Mouse (Mus musculus) heart, embryonic 14.5 days (tissue): ENCODE measurements at regions not wholly inside any gene's neighbourhood (a gene's known extent, or its start where the extent isn't known, plus 50 kb on each side); places are given as distances from the start of the nearest gene placed in this dataset.

Experiments used
- ATAC-seq: fragments of 200-750 bp; cut with Nextera tagmentation; 2 replicates; pipeline ENCODE4 v1.8.0; 2017; ENCODE audit warnings: low read depth, moderate TSS enrichment; ENCODE audit not compliant: insufficient number of reproducible peaks, insufficient read depth, low FRiP score
- H3K27ac ChIP-seq, 2 experiments: fragments of 200-500 bp in 1 of 2; fragments of 300-500 bp in 1 of 2; sonication (generic) in 1 of 2; replicated peaks in 1 of 2; 2 replicates each; pipeline ENCODE4 v1.5.1; 2012 to 2014; ENCODE audit warnings: low read depth in 2 of 2, low read length in 2 of 2, control low read depth in 1 of 2, mild to moderate bottlenecking in 1 of 2, mixed read lengths in 1 of 2; ENCODE audit not compliant: control insufficient read depth in 1 of 2, insufficient read depth in 1 of 2
- H3K27me3 ChIP-seq: fragments of 300-500 bp; sonication (generic); 2 replicates; pipeline ENCODE4 v1.6.1; 2014; ENCODE audit warnings: mild to moderate bottlenecking, low read length, control low read depth; ENCODE audit not compliant: control insufficient read depth, insufficient read depth
- H3K36me3 ChIP-seq: fragments of 300-500 bp; sonication (generic); 2 replicates; pipeline ENCODE4 v1.6.1; 2014; ENCODE audit warnings: mild to moderate bottlenecking, control low read depth, low read length, mixed read lengths; ENCODE audit not compliant: control insufficient read depth, insufficient read depth
- H3K4me1 ChIP-seq, 2 experiments: fragments of 200-500 bp in 1 of 2; fragments of 300-500 bp in 1 of 2; sonication (generic) in 1 of 2; 2 replicates each; pipeline ENCODE4 v1.6.1; 2012 to 2014; ENCODE audit warnings: low read length in 2 of 2, control low read depth in 1 of 2, mixed read lengths in 1 of 2; ENCODE audit not compliant: control insufficient read depth in 2 of 2, insufficient read depth in 2 of 2
- H3K4me2 ChIP-seq: fragments of 300-500 bp; sonication (generic); 2 replicates; pipeline ENCODE4 v1.6.1; 2014; ENCODE audit warnings: mild to moderate bottlenecking, low read length
- H3K4me3 ChIP-seq, 2 experiments: fragments of 200-500 bp in 1 of 2; fragments of 300-500 bp in 1 of 2; sonication (generic) in 1 of 2; 2 replicates each; pipeline ENCODE4 v1.5.1; 2012 to 2014; ENCODE audit warnings: low read length in 2 of 2, mild to moderate bottlenecking in 2 of 2, control low read depth in 1 of 2, low read depth in 1 of 2, moderate library complexity in 1 of 2; ENCODE audit not compliant: control insufficient read depth in 1 of 2, insufficient read depth in 1 of 2
- H3K9ac ChIP-seq: fragments of 300-500 bp; sonication (generic); 2 replicates; pipeline ENCODE4 v1.6.1; 2014; ENCODE audit warnings: mild to moderate bottlenecking, low read length
- H3K9me3 ChIP-seq: fragments of 300-500 bp; sonication (generic); 2 replicates; pipeline ENCODE4 v1.6.1; 2016; ENCODE audit warnings: low read length, control low read depth; ENCODE audit not compliant: control insufficient read depth
- WGBS: fragments of 180-500 bp; shearing (Covaris S2); extraction: QIAGEN DNeasy Blood & Tissue Kit; methylation state at CpG from one replicate; pipeline ENCODE4 v1.1.7; 2014; 5-methylcytosine and 5-hydroxymethylcytosine counted together

- H3K4me1 ChIP-seq, result peaks cover 0 to 11% of the 10 kb centered on the region in 2 experiments; a peak in 3 of 4 replicates
- no peak for ATAC-seq
- no peak overlapping the region for H3K9ac ChIP-seq
- H3K27me3 ChIP-seq, result no peaks in the 10 kb centered on the region
- no peak overlapping the region for H3K4me3 ChIP-seq
- no peaks in the 10 kb centered on the region for H3K9me3 ChIP-seq
- no peaks in the 10 kb centered on the region for H3K36me3 ChIP-seq
- no peak overlapping the region for H3K27ac ChIP-seq
- WGBS, result 63% methylated on average over 3 of the region's 3 CpGs
- H3K4me2 ChIP-seq, result no peak overlapping the region
Measured at GRCm38 (mm10) chr10:99532697-99533119, 226.8 kb downstream of the Csl start.

GRCm38 (mm10) chr10:99533468-99533867 lies 226.0 kb downstream of the Csl start:
- no peak overlapping the region for H3K9ac ChIP-seq
- 50% methylated on average over 4 of the region's 4 CpGs for WGBS
- H3K36me3 ChIP-seq, result no peaks in the 10 kb centered on the region
- ATAC-seq, result no peak
- peak overlapping the region; percentile 30 to 59; a peak in 3 of 4 replicates for H3K27ac ChIP-seq
- peaks cover 0 to 11% of the 10 kb centered on the region in 2 experiments; a peak in 3 of 4 replicates for H3K4me1 ChIP-seq
- H3K27me3 ChIP-seq, result no peaks in the 10 kb centered on the region
- H3K4me2 ChIP-seq, result no peak overlapping the region
- H3K9me3 ChIP-seq, result no peaks in the 10 kb centered on the region
- no peak overlapping the region for H3K4me3 ChIP-seq

GRCm38 (mm10) chr10:99534237-99534636 lies 225.2 kb downstream of the Csl start:
- 65% methylated on average over 7 of the region's 7 CpGs for WGBS
- ATAC-seq, result no peak

GRCm38 (mm10) chr10:99538639-99539038 lies 220.8 kb downstream of the Csl start:
- Histone ChIP-seq H3K9ac (no peak overlapping the region), H3K27me3 (no peaks in the 10 kb centered on the region), H3K27ac (no peak overlapping the region), H3K9me3 (no peaks in the 10 kb centered on the region), H3K36me3 (no peaks in the 10 kb centered on the region), H3K4me3 (no peak overlapping the region), H3K4me2 (no peak overlapping the region), H3K4me1 (no peaks in the 10 kb centered on the region)
- 64% methylated on average over 5 of the region's 5 CpGs for WGBS
- ATAC-seq, result no peak

More at GRCm38 (mm10) chr10:99534237-99534636, 225.2 kb downstream of the Csl start:
- Histone ChIP-seq H3K9ac (no peak overlapping the region), H3K4me3 (no peak overlapping the region), H3K36me3 (no peaks in the 10 kb centered on the region), H3K9me3 (no peaks in the 10 kb centered on the region), H3K4me2 (no peak overlapping the region), H3K27me3 (no peaks in the 10 kb centered on the region), H3K27ac (peak overlapping the region in 1 of 2 experiments; percentile 30; a peak in 1 of 4 replicates), H3K4me1 (peaks cover 0 to 8% of the 10 kb centered on the region in 2 experiments; a peak in 3 of 4 replicates)

- H3K4me2 ChIP-seq, result no peak overlapping the region
- no peak overlapping the region for H3K27ac ChIP-seq
- H3K4me1 ChIP-seq, result no peaks in the 10 kb centered on the region
- H3K9ac ChIP-seq, result no peak overlapping the region
- H3K36me3 ChIP-seq, result no peaks in the 10 kb centered on the region
- no peak for ATAC-seq
- no peak overlapping the region for H3K4me3 ChIP-seq
- no peaks in the 10 kb centered on the region for H3K9me3 ChIP-seq
- H3K27me3 ChIP-seq, result no peaks in the 10 kb centered on the region
- WGBS, result 87% methylated on average over 4 of the region's 4 CpGs
Measured at GRCm38 (mm10) chr10:99552373-99552772, 207.1 kb downstream of the Csl start.

GRCm38 (mm10) chr10:99552836-99553540 lies 206.5 kb downstream of the Csl start:
- Histone ChIP-seq H3K27ac (no peak overlapping the region), H3K4me3 (no peak overlapping the region), H3K9me3 (no peaks in the 10 kb centered on the region), H3K9ac (no peak overlapping the region), H3K36me3 (no peaks in the 10 kb centered on the region), H3K4me1 (no peaks in the 10 kb centered on the region), H3K4me2 (no peak overlapping the region), H3K27me3 (no peaks in the 10 kb centered on the region)
- 84% methylated on average over 12 of the region's 12 CpGs for WGBS
- ATAC-seq, result no peak

- Histone ChIP-seq H3K4me2 (no peak overlapping the region), H3K4me1 (no peaks in the 10 kb centered on the region), H3K4me3 (no peak overlapping the region), H3K9me3 (no peaks in the 10 kb centered on the region), H3K36me3 (no peaks in the 10 kb centered on the region), H3K27ac (no peak overlapping the region), H3K27me3 (no peaks in the 10 kb centered on the region), H3K9ac (no peak overlapping the region)
- ATAC-seq, result no peak
- 95% methylated on average over 2 of the region's 2 CpGs for WGBS
Measured at GRCm38 (mm10) chr10:99555021-99555420, 204.4 kb downstream of the Csl start.
